Mouse (Mus musculus) bone marrow, adult 2 months (tissue): Measurements from ENCODE around the gene Gm20503.

Experiments used
- CTCF ChIP-seq: fragments of 200-500 bp; IDR thresholded peaks from 2 replicates; pipeline ENCODE4 v1.5.1; 2011; ENCODE audit warnings: low read length, control low read depth; ENCODE audit not compliant: control insufficient read depth, insufficient read depth
- POLR2A ChIP-seq: fragments of 200-500 bp; IDR thresholded peaks from 2 replicates; pipeline ENCODE4 v1.6.1; 2011; ENCODE audit warnings: low read depth, mild to moderate bottlenecking, control low read depth, low read length, borderline replicate concordance; ENCODE audit not compliant: control insufficient read depth

DNA sequence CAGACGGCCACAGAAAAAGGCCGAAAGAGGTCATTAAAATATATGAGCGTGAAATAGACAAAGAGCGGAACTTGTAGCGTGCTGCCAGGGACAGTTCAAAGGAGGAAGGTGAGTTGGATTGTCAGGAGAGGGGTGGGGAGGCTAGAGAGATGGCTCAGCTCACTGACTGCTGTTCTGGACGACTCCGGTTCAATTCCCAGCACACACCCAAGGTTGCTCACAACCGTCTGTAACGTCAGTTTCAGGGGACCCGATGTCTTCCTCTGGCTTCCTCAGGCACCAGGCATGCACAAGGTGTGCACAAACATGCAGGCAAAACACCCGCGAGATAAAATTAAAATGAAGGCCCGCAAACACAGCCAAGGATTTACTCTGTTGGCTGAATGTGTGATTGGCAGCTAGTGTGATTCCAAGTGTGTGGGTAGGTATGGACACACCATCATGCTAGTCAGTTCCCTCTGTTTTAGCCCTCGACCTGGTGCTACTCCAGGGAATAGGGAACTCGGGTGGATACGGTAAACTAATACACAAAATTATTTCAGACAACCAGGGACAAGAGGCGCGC lies 32.9 kb downstream of the Gm20503 start:
- TF ChIP-seq CTCF (no peak), POLR2A (no peak)
